Comparison of ENCODE assay signal across 8 mouse cellular contexts in genomic region chr7:63753274-63753751, GRCm38 (mm10).
DNase-seq lines count a peak whose midpoint lies in the region; ATAC-seq and TF ChIP-seq lines count a peak whose summit lies in the region.

No protein-coding gene starts in this region.

- CTCF ChIA-PET in Patski (lab: Charles Lee): interaction anchor here (0.7 to 4.5 kb wide), 21 partner anchors 8 to 1882 kb away, joined by 3 to 26 read pairs (median 4); no protein-coding TSS in a partner anchor

- peaks cover 9% of the 10 kb centered on the region for H3K27me3 ChIP-seq in Patski

- in situ Hi-C loops in Patski (cut with MboI; ENCODE audit: low pct_unique_long_range_greater_than_20kb): loop anchor here (5.0 to 10.0 kb wide), 6 partner anchors 104 to 981 kb away; partner anchors contain the start of gene Trpm1

- peak; percentile 65 for ATAC-seq in Patski

- POLR2A ChIA-PET in Patski (lab: Charles Lee): no interaction called here

- peak; percentile 59 for TF ChIP-seq CTCF in Patski (IDR thresholded peaks at IDR 0.05)

- peak; percentile 33 for DNase-seq in gastrocnemius, adult 18-20 months (ENCODE audit: low spot score)
- DNase-seq in gastrocnemius, postnatal 10 days: no peak
- peak; percentile 48 for DNase-seq in Patski (ENCODE audit: low read depth, low spot score)
- DNase-seq in embryo, embryonic 11 days: peak; percentile 75
- peak; percentile 29 for DNase-seq in heart, postnatal 4 days
- peak; percentile 66 to 68 for DNase-seq in layer of hippocampus, adult 8-10 months (ENCODE audit: low spot score in 2 of 2)
- DNase-seq in lung, postnatal 14 days: peak; percentile 37
- DNase-seq in retina, embryonic 14.5 days (ENCODE audit: low spot score): peak; percentile 88
